In the genomic region with DNA sequence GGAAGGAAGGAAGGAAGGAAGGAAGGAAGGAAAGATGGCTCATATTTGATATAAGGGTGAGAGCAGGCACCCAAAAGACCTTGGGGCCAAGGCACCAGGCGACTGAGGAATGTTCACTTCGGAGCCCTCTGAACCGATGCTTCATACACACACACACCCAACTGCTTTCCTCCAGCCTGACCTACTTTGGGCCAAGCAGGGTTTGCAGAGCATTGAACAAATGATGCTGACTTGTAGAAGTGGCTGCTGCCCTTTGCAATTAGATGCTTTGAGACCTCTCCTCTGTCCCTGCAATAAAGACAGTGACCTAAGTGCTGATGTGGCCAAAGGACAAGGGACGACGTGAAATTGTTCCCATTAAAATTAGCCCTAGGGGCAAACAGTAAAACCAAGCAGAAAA, we compare ENCODE assay signal across 14 mouse cellular contexts.
DNase-seq lines count a peak whose midpoint lies in the region; ATAC-seq and TF ChIP-seq lines count a peak whose summit lies in the region.
"Had no signal": no experiment of that assay in that cellular context is flagged by ENCODE, and none has a peak within 500 bp of the region (broad histone marks: within the 10 kb centered on the region; RNA-seq: fewer than 3 reads in every experiment).

No protein-coding gene starts in this region.

- H3K9me3 ChIP-seq in midbrain, postnatal 0 days (ENCODE audit: low read length) = no peaks in the 10 kb centered on the region
- H3K9me3 ChIP-seq in midbrain, embryonic 15.5 days = no peaks in the 10 kb centered on the region
- H3K9me3 ChIP-seq: embryonic facial prominence, embryonic 10.5 days; heart, embryonic 13.5 days; hindbrain, embryonic 12.5 days had no signal

- no peaks in the 10 kb centered on the region for H3K27me3 ChIP-seq in midbrain, postnatal 0 days (ENCODE audit: insufficient read depth, low read length)
- no peaks in the 10 kb centered on the region for H3K27me3 ChIP-seq in midbrain, embryonic 15.5 days (replicated peaks)
- H3K27me3 ChIP-seq: heart, embryonic 13.5 days; hindbrain, embryonic 12.5 days had no signal

- no peak for TF ChIP-seq CTCF in midbrain, postnatal 0 days (IDR thresholded peaks at IDR 0.05)

- no peaks in the 10 kb centered on the region for H3K4me1 ChIP-seq in midbrain, postnatal 0 days (ENCODE audit: insufficient read depth, low read length)
- H3K4me1 ChIP-seq in midbrain, embryonic 15.5 days = peaks cover 7% of the 10 kb centered on the region; the same call in 1 of the 2 replicates
- H3K4me1 ChIP-seq: heart, embryonic 13.5 days had no signal

- no peak overlapping the region for H3K4me2 ChIP-seq in midbrain, postnatal 0 days (ENCODE audit: low read depth, low read length, poor library complexity, severe bottlenecking)
- H3K4me2 ChIP-seq in midbrain, embryonic 15.5 days = no peak overlapping the region
- H3K4me2 ChIP-seq: hindbrain, embryonic 12.5 days had no signal

- no peak overlapping the region for H3K9ac ChIP-seq in midbrain, postnatal 0 days (replicated peaks; ENCODE audit: low read length, poor library complexity, severe bottlenecking)
- no peak overlapping the region for H3K9ac ChIP-seq in midbrain, embryonic 15.5 days
- H3K9ac ChIP-seq: heart, embryonic 13.5 days; hindbrain, embryonic 12.5 days had no signal

- no peak for ATAC-seq in midbrain, postnatal 0 days (ENCODE audit: low FRiP score)
- ATAC-seq in midbrain, embryonic 15.5 days (replicated peaks) = no peak

- DNase-seq in cerebellum, adult 9-11 months = peak; percentile 19
- no peak for DNase-seq in cerebellum, postnatal 14 days
- no peak for DNase-seq in midbrain, postnatal 0 days (ENCODE audit: low spot score)
- DNase-seq in brain, adult 2 months (ENCODE audit: low read depth, low spot score) = peak; percentile 53
- no peak for DNase-seq in right cerebral cortex, postnatal 4 days
- DNase-seq: adrenal gland, postnatal 10 days; gastrocnemius, adult 2 months; gastrocnemius, postnatal 25 days; heart, postnatal 36 days had no signal

- no peaks in the 10 kb centered on the region for H3K36me3 ChIP-seq in midbrain, postnatal 0 days (ENCODE audit: insufficient read depth, low read length)
- H3K36me3 ChIP-seq in midbrain, embryonic 15.5 days (replicated peaks) = no peaks in the 10 kb centered on the region
- H3K36me3 ChIP-seq: embryonic facial prominence, embryonic 10.5 days; G1E; heart, embryonic 13.5 days; hindbrain, embryonic 12.5 days had no signal

- no peak overlapping the region for H3K4me3 ChIP-seq in midbrain, postnatal 0 days (ENCODE audit: low read depth, low read length)
- H3K4me3 ChIP-seq in midbrain, embryonic 15.5 days = no peak overlapping the region
- H3K4me3 ChIP-seq: embryonic facial prominence, embryonic 10.5 days; gastrocnemius, adult 2 months; heart, embryonic 13.5 days; hindbrain, embryonic 12.5 days had no signal

- peak overlapping the region; percentile 14; the same call in 1 of the 2 replicates for H3K27ac ChIP-seq in midbrain, postnatal 0 days (ENCODE audit: low read depth, low read length)
- H3K27ac ChIP-seq in midbrain, embryonic 15.5 days = no peak overlapping the region
- H3K27ac ChIP-seq: embryonic facial prominence, embryonic 10.5 days; gastrocnemius, adult 2 months; heart, embryonic 13.5 days; hindbrain, embryonic 12.5 days had no signal

- 53% methylated on average over 5 of the region's 5 CpGs for WGBS in midbrain, postnatal 0 days
- WGBS in midbrain, embryonic 15.5 days = 67% methylated on average over 5 of the region's 5 CpGs

Comparison
In these comparisons a context has a peak if more than half of its experiments do, and no peak if none do; other contexts are left out.
1. DNase-seq: peak in cerebellum, adult 9-11 months (single experiment) and brain, adult 2 months (single experiment); none in cerebellum, postnatal 14 days (0 of 2), midbrain, postnatal 0 days (single experiment) and right cerebral cortex, postnatal 4 days (single experiment).